Mouse (Mus musculus): ENCODE data around the gene Acadl. TPM values are rescaled to one million over a fixed set of nuclear protein-coding genes. Genes with fewer than 3 reads are reported as not detected.

Acadl gene
- 39.9 TPM for polyA plus RNA-seq (2017; shearing (Covaris generic))

DNA sequence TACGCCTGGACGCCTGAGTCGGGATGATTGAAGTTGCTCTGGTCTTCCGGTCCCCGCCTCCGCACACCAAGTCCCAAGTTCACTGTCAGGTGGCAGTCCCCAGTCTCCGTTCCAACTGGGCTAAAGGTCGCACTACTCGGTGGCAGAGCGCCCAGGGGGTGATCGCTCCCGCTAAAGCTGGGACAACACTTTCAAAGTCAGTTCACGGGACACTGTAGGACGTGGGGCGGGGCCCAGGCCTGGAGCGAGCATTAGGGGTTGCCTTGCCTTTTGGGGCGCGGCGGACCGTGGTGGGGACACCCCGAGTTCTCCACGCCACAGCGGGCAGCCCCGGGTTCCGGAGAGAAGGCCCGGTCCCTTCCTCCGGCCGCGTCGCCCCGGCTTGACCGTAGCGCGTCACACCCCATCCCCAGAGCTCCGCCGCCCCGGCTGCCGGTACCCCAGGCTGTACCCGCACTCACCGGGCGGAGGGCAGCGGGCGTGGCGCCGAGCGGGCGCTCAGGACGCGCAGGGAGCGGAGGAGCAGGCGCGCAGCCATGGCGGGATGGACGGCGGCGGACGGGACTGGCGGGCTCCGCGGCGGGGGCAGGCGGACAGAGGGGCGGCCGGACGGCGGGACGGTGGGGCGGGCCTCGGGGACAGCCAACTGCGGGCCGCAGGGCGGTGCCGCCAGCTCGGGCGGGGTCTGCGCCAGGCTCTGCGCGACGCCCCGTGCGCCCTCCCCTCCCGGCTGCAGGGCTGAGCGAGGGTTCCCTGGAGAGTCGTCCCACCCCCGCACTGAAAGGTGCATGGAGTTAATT is at the start of gene Acadl:
Acadl (minus strand) TSS at position 566 of the 800 bp plus-strand sequence.

GRCm38 (mm10) chr1:66817453-66817839 is 45.6 kb downstream of the Acadl start, which contains the start of gene Kansl1l:
Gene Kansl1l (minus strand): TSS chr1:66817562.

Other genes with a start within 250 kb of the Acadl start
- 62.6 TPM for gene Rpe, start 162.4 kb downstream of the Acadl start, polyA plus RNA-seq (2017; shearing (Covaris generic))
- gene Kansl1l, start 45.7 kb downstream of the Acadl start, polyA plus RNA-seq (2017; shearing (Covaris generic)) = 8.8 TPM
- not detected for gene Myl1, start 82.1 kb upstream of the Acadl start, polyA plus RNA-seq (2017; shearing (Covaris generic))
- gene Lancl1, start 175.6 kb upstream of the Acadl start, polyA plus RNA-seq (2017; shearing (Covaris generic)) = 61.4 TPM